Mouse (Mus musculus) monocyte, adult 5-6 weeks (primary cell): ENCODE results near the gene Uspl1. TPM values are rescaled to one million over a fixed set of nuclear protein-coding genes. Genes with fewer than 3 reads are reported as not detected.

Experiments used
- ATAC-seq: fragments of 153-309, 156-312 bp; replicated peaks from 2 replicates; pipeline ENCODE4 v1.8.0; 2017; ENCODE audit warnings: mild to moderate bottlenecking; ENCODE audit not compliant: low TSS enrichment, insufficient number of reproducible peaks, severe bottlenecking, poor library complexity, low FRiP score
- total RNA-seq: library from RNA; stranded (forward); fragments of 200-1000, 200-491, 200-594 nt; gene quantifications from 3 replicates; pipeline ENCODE4 v1.2.3, GENCODE M21; 2017

The Uspl1 gene
- total RNA-seq, 1 experiment from 2014 or later = 55.5 TPM

DNA sequence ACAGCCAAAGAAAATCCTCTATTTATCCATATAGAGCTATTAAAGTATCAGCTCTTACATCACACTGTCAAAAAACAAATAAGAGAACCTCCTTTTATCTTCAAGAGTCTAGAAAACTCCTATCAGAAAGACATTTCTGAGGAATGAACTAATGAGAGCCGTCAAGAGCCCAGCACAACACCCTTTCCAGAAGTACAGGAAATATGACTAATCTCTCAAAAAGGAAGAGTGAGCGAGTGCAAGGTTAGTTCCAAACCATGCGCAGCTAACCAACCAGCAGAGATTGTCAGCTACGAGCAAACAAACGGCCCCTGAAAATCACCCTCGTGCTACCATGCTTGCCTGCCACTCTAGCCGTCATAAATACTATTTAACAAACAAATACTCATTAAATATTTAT lies 21.3 kb upstream of the Uspl1 start:
- ATAC-seq = no peak

DNA sequence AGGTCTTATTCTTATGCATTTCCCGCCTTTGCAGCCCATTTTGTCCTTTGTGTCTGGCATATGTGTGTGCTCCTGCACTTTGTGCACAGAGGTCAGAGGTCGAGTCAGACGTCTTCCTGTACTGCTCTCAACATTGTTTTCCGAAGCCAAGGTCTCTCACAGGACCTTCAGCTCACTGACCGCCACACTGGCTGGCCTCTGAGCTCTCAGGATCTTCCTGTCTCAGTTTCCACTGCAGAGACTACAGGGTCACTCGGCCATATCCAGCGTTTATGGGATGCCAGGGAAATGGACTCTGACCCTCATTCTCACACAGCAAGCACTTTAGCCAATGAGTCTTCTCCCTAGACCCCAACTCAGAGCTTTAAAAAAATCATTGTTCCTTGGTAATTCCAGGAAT lies 19.3 kb upstream of the Uspl1 start:
- ATAC-seq = no peak

DNA sequence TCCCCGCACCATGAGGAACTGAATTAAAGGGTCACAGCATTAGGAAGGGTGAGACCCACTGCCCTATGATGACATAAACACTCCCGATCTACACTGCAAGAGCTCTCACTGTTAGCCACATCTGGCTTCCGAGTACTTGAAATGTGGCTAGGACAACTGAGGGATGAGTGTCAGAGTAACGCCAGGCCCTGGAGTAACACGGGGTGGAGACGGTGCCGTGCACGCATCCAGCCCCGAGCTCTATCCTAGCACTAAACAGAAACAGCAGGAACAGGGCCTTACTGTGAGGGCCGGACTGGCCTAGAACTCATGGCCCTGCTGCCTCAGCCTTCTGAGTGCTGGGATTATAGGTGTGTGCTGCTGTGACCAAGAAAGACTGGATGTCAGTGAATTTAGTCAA lies 18.1 kb upstream of the Uspl1 start:
- no peak for ATAC-seq

DNA sequence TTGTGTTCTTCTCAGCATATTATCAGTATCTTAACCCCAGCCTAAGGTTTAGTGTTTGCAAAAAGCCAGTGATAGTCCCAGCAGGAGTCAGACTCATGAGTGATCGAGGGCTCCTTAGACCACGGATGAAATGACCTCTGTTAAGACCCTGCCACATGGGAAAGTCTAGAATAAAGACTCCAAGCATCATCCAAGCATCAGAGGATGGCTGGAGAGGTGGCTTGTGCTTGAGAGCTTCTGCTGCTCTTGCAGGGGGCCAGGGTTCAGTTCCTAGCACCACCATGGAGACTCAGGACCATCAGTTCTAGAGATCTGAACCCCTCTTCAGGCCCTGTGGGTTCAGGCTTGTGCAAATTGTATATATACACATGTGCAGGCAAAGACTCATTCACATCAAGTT lies 16.1 kb upstream of the Uspl1 start:
- no peak for ATAC-seq

DNA sequence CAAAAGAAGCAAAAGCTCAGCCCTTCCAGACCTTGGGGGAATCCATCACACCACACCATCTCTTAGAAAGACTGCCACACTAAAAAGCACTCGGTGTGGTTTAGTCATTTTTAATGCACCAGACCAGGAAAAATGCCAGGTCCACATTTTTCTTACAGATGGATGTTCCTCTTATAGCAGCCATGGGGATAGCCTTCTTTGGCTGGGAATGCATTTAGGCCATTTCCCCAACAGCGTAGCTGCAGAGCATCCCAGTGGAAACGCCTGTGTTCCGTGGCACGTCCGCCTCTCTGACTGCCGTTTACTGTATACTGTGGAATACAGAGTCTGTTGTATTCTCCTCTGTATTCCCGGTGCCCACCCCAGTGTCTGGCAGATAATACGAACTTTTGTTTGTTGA lies 15.3 kb upstream of the Uspl1 start:
- no peak for ATAC-seq

DNA sequence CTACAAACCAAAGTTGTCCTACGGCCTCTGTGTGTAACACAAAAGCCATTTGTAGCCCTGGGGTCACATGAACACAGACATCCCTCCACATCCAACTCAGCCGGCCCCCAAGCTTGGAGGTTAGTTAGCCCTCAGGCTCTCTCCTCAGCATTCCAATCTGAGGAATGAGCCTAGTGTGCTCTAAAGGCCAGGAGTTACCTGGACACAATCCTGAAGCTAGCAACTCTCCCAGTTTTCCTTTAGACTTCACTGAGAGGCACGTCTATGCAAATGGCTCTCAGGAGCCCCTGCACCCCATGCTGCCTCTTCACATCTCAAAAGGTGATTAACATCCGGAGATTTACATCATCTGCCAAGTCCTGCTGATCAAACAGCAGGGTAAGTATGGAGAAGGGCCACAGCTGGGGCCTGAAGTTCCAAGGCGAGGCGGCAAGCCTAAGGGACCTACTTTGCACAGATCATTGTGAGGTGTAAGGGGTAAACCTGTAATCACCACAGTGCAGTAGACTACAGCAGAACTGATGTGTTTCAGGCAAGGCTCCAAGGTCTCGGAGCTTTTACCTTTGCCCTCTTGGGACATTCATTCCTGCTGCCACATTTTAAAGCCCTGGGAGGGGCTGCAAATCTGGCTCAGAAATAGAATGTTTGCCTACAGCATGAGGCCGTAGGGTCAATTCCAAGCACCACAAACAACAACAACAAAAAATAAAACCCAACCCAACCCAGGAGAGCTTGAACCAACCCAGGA lies 13.1 kb upstream of the Uspl1 start:
- no peak for ATAC-seq

DNA sequence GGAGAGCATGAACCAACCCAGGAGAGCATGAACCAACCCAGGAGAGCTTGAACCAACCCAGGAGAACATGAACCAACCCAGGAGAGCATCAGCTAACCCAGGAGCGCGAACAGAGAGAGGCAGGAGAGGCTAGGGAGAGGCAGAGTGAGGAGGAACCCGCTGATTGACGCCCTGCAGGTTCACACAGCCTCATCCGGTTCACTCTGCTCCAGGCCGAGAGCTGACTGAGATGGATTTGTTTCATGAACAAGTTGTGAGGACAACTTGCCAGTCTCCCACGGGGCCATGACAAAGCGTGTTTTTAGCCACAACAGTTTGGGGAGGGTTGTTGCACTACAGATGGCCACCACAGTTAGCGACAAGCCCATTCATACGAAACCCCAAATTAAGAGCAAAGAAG lies 11.9 kb upstream of the Uspl1 start:
- no peak for ATAC-seq

DNA sequence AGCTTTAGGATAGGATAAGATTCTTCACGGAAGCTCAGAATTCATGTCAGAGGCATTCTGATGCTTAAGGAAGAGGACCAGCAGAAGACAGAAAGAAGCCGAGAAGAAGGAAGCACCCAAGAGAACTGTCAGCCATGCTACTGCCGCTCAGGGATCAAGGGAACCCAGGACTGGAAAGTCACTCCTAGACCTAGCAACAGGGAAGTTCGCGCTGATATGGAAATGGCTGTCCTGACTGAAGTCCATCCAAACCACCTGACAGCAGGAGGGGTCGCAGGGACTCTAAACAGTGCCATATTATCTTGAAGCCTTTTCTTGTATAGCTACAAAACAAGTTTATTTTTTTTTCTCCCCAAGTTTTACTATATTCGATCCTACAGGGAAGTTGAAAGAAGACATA lies 9.6 kb upstream of the Uspl1 start:
- no peak for ATAC-seq

DNA sequence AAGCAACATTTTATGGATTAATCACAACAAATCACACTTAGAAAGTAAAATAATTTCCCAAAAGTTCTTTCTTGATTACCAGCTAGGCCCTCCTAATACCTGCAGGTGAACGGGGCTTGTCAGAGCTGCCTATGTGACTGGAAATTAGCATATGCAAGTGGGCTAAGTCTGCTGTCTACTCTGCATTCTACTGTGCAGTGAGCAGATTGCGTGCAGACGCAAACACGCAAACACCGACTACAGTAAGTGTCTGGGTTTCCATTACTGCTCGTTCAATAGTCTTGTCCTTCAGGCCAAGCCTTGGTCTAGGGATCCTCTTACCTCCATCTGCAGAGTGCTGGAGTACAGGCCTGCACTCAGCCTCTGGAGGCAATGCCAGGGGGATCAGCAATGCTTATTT lies 8.4 kb upstream of the Uspl1 start:
- no peak for ATAC-seq

DNA sequence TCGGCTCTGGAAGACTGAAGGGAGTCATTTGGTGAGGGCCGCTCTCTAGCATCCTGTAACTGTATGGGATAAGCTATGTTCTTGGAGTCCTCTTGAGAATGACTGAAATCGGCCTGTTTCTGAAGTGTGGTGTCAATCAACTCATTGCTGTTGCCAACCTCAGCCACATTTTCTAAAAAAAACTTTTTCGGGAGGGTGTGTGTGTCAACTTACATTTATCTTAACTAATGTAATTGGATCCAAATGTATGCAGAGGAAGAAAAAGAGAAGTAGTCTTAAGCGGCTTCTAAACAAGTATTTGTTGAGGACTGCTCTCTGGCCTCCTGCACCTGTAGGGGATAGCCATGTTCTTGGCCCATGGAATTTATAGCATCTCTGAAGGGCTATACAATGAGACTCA lies 6.1 kb upstream of the Uspl1 start:
- no peak for ATAC-seq

DNA sequence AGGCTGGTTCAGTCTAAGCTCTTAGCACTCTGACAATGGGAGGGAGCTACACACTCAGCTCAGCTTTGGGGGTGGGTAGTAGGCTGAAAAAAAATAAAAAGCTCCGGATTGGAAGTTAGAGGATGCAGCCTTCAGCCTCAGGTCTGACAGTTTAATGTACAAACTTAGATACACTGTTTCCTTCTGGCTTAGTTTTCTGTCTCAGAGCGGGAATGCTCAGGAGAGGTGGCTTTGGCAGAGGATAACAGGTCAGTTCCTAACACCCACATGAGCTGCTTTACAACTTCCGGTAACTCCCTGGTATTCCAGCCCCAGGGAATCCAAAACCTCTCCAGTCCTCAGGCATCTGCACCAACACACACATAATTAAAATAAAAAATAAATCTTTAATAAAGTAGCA lies 4.3 kb upstream of the Uspl1 start:
- no peak for ATAC-seq

DNA sequence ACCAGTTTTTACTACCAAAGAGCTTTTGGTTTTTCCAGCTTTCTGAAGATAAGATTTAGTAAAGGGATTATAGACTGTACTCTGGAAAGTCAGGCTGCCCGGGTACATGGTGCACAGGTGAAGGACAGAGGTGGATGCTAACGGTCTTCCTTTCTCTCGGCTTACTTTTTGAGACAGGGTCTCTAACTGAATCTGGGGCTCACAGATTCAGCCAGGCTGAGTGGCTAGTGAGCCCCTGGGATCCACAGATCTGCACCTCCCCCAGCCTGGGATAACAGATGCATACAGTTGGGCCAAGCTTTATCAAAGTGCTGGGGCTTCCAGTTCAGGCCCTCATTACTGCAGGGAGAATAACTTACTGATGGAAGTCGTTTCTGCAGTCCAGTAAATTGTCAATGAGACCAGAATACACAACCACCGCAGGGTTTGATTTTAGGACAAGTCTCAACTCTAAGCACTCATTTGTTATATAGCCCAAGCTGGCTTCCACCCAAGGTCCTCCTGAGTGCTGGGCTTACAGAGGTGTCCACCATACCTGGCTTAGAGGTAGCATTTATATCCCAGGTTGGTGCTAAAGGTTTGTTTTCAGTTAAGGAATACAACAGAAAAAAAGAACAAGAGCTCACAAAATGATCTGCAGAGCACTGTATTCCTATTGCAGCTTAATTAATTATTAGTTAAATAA lies 1.8 kb upstream of the Uspl1 start:
- no peak for ATAC-seq

DNA sequence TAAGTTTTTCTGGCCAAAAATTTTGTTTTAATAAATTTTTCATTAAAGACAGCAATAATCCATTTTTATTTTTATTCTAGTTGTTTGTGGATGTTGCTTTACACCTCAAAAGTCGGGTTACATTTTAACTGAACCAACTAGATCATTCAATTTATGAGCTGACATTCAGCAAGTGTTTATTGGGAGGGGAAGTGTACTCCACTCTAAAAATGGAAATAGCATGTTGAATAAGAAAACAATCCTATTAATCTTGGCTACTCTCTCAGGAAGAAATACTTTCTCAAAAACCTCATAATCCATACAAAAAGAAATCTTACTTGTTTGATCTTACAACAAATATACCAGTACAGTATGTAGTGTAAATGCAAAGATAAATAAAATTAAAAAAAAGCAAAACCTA lies 1.0 kb upstream of the Uspl1 start:
- ATAC-seq = no peak

DNA sequence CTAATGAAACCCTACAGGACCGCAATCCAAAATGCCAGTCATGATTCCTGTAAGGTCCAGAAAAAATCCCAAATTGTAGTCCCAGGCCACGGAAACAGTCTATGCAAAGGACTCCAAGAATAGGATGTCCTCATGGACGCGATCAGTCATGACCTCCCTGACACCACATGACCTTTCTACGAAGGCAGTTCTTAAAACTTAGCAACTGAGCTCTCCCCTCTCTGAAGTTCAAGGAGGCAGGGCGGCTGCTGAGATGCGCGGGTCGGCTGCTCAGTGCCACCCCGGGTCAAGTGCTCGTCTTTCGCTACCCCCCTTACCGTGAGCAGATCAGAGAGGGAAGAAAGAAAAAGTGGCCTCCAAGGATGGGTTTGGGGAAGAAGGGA lies 438 bp upstream of the Uspl1 start:
- ATAC-seq = peak; percentile 52

DNA sequence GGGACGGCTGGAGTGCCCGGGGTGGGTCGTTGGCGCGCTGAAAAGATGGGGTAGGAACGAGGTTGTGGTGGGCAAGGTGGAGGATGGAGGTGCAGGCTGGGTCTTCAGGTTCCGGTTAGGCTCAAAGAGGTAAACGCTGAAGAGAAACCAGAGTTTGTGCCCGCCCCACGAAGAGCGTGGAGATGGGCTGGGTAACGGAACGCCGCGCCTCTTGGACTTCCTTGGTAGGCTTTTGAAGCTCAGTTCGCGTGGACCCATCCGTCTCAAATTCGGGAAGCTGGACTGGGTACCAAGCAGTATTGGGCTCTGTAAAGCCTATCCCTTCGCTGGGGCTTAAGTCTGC lies 665 bp downstream of the Uspl1 start:
- ATAC-seq = no peak; the same call in none of the 2 replicates

DNA sequence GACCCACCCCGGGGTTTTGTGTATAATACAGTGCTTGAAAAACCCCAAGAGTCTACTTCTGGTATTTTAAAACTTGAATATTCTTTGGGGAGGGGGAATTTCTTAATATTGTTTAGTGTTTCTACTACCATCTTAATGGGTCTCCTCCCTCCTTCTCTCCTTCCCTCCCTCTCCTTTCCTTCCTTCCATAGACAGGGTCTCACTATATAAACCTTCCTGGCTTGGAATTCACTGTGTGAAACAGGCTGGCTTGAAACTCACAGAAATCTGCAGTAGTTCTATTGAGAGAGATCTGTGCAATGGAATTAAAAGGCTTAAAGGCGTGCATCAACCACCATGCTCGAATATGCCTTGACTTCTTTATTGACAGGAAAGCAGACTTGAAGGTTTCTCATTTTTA lies 1.7 kb downstream of the Uspl1 start:
- ATAC-seq = no peak

DNA sequence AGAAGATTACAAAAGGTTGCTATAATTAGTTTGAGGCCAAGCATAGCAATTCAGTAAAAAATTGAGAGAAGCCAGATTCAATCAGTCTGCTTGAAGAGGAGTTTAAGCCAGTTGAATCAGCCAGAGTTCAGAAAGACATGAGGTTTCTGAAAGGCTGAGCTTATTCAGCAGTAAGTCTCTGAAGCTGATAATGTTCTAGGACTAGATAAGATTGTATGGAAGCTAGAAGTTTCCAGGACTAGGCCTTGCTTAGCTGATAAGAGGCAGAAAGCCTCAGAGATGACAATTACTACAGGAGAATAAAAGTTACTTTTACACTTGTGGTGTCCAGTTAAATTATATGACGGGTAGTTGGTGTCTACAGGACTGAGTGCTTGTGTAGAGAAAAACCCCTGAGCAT lies 6.0 kb downstream of the Uspl1 start:
- no peak for ATAC-seq

DNA sequence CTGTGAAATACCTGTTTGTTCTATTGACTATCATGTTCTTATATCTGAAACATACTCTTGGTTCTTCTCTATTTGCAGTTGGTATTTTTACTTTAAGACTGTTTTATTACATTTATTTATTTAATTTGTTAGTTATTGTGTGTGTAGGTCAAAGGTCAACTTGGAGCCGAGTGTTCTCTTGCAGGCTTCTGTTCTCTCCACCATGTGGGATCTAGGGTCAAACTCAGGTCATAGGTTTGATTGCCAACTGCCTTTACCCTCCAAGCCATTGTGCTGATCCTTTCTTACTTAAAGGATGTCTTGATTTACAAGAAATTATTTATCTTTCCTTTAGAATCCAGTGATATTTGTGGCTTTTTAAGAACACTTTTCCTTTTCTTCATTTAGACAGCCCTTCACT lies 12.5 kb downstream of the Uspl1 start:
- no peak for ATAC-seq

DNA sequence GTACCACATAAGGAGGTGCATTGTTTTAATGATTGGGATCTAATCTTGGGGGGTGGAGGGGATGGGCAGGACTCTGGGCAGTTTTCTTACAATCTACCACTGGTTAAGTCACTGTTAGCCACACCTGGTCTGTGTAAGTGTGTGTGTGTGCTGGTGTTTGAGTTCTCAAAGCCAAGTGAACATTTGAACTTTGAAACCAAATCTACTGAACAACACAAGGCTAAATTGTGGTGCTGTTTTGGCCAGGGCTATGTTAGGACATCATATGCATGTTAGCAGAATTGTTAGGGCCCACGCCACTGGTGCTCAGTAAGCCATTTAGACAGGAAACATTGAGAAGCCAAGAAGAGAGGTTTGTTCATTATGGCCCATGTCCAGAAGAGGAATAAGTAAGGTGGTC lies 14.6 kb downstream of the Uspl1 start:
- no peak for ATAC-seq

DNA sequence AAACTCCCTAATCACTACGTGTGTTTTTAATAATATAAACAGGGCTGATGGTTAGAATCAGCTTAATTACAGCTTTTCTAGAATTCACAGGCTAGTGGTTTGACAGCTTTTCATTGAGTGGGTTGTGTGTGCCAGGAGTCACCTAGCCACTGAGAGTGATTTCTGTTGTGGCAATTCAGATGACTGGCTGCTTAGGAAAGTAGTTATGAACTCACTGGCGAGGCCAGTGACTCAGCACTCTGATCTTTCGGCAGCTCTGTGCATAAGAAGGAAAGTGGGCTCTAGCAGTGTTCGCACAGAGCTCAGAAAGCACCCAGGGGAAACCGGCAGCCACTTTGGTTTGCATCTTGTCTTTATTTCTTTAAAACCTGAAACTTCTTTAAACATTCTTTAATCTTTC lies 18.8 kb downstream of the Uspl1 start:
- ATAC-seq = no peak
